Mouse (Mus musculus) kidney, adult 2 months (tissue): ENCODE results near the gene Ifrd2. TPM values are rescaled to one million over a fixed set of nuclear protein-coding genes. Genes with fewer than 3 reads are reported as not detected.
A peak's percentile ranks its signal among the peaks of the same experiment; 100 is the strongest.

Experiments
- DNase-seq: peaks from one replicate; pipeline ENCODE4 v3.0.0; 2021
- H3K27ac ChIP-seq: fragments of 200-500 bp; 2 replicates; pipeline ENCODE4 v1.5.1; 2012; ENCODE audit warnings: low read depth, low read length, control low read depth, inconsistent platforms; ENCODE audit not compliant: insufficient read depth
- H3K27me3 ChIP-seq: fragments of 200-500 bp; replicated peaks from 2 replicates; pipeline ENCODE4 v1.6.1; 2012; ENCODE audit warnings: mild to moderate bottlenecking, moderate library complexity, low read length, inconsistent platforms; ENCODE audit not compliant: control insufficient read depth, insufficient read depth
- H3K36me3 ChIP-seq: fragments of 200-500 bp; 2 replicates; pipeline ENCODE4 v1.6.1; 2012; ENCODE audit warnings: mild to moderate bottlenecking, moderate library complexity, low read length, inconsistent platforms; ENCODE audit not compliant: control insufficient read depth, insufficient read depth
- H3K4me1 ChIP-seq: fragments of 200-500 bp; 2 replicates; pipeline ENCODE4 v1.6.1; 2011; ENCODE audit warnings: low read length; ENCODE audit not compliant: control insufficient read depth, insufficient read depth
- H3K4me3 ChIP-seq: fragments of 200-500 bp; 2 replicates; pipeline ENCODE4 v1.5.1; 2011; ENCODE audit warnings: mild to moderate bottlenecking, low read depth, low read length, control low read depth; ENCODE audit not compliant: insufficient read depth
- CTCF ChIP-seq: fragments of 200-500 bp; conservative IDR thresholded peaks from 2 replicates; pipeline ENCODE4 v1.5.1; 2011; ENCODE audit warnings: low read depth, mild to moderate bottlenecking, control low read depth, low read length, moderate library complexity, mixed read lengths; ENCODE audit not compliant: insufficient read depth, insufficient read length
- POLR2A ChIP-seq: fragments of 200-500 bp; IDR thresholded peaks from one replicate; pipeline ENCODE4 v1.6.1; 2011; ENCODE audit warnings: low read depth, low read length, control low read depth
- whole genome bisulfite sequencing: fragments of 180-500 bp; shearing (Covaris S2); methylation state at CpG from one replicate; pipeline ENCODE4 v1.1.7; 2018; 5-methylcytosine and 5-hydroxymethylcytosine counted together
- polyA plus RNA-seq: library from polyadenylated mRNA; depleted of rRNA; stranded (reverse); fragments of >200 nt; gene quantifications from 2 replicates; pipeline ENCODE4 v1.2.3, GENCODE M21; 2012

Ifrd2 gene
- polyA plus RNA-seq, 1 experiment = 50.5 TPM

GRCm38 (mm10) chr9:107541474-107542351, 45.7 kb upstream of the Ifrd2 start, which contains the start of the genes Cyb561d2 and Nprl2:
Cyb561d2 (minus strand) TSS chr9:107542193.
Nprl2 (plus strand) TSS chr9:107542226.
- Histone ChIP-seq H3K27me3 (no peaks in the 10 kb centered on the region), H3K27ac (peak within 1 kb of the TSS; percentile 85)
- under 1% methylated on average over 46 of the region's 46 CpGs for WGBS

DNA sequence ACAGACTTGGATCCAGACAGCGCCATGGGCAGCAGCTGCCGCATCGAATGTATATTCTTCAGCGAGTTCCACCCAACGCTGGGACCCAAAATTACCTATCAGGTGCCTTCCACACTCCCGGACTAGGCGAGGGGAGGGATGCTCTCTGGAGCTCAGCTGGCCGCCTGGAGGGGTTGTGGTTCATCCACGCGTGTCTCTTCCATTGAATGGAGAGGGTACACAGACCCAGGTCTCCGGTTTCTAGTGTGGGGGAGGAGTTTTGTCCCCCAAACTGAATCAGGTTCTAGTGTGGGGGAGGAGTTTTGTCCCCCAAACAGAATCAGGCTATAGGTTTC, 45.1 kb upstream of the Ifrd2 start:
- H3K4me1 ChIP-seq = peaks cover 7% of the 10 kb centered on the region; the same call in 1 of the 2 replicates
- TF ChIP-seq POLR2A (no peak), CTCF (no peak)
- no peak for DNase-seq
- H3K27me3 ChIP-seq = no peaks in the 10 kb centered on the region
- H3K27ac ChIP-seq = peak overlapping the region; percentile 61
- H3K4me3 ChIP-seq = peak overlapping the region; percentile 71
- WGBS = 0% methylated on average over 11 of the region's 11 CpGs
- H3K36me3 ChIP-seq = 0 out of 2 replicates have a peak, but pooled peaks cover 2% of the 10 kb centered on the region

More at GRCm38 (mm10) chr9:107541474-107542351, 45.7 kb upstream of the Ifrd2 start, which contains the start of the genes Cyb561d2 and Nprl2:
- TF ChIP-seq CTCF (no peak), POLR2A (no peak)
- Histone ChIP-seq H3K4me1 (peaks cover 5% of the 10 kb centered on the region; the same call in 1 of the 2 replicates), H3K4me3 (peak within 1 kb of the TSS; percentile 71), H3K36me3 (0 out of 2 replicates have a peak, but pooled peaks cover 2% of the 10 kb centered on the region)
- peak; percentile 97 for DNase-seq

DNA sequence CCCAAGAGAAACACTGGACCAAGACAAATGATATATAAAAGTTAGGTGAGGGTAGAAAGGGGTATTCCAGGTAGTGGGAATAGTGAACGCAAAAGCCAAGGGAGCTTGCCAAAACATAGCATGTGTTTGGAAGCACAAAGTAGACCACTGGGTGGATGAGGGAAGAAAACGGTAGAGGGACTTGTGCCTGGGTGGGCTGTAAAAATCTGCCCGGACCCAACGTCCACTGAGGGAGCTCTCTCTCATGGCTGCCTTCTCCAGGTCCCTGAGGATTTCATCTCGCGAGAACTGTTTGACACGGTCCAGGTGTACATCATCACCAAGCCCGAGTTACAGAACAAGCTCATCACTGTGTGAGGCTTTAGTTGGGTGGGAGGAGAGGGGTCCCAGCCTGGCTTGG, 44.7 kb upstream of the Ifrd2 start:
- Histone ChIP-seq H3K4me3 (peak overlapping the region; percentile 71), H3K27ac (no peak overlapping the region), H3K4me1 (peaks cover 10% of the 10 kb centered on the region; the same call in 1 of the 2 replicates), H3K27me3 (no peaks in the 10 kb centered on the region), H3K36me3 (0 out of 2 replicates have a peak, but pooled peaks cover 2% of the 10 kb centered on the region)
- TF ChIP-seq CTCF (no peak), POLR2A (no peak)
- WGBS = 23% methylated on average over 8 of the region's 8 CpGs
- no peak for DNase-seq

GRCm38 (mm10) chr9:107543299-107543698, 44.1 kb upstream of the Ifrd2 start:
- no peak overlapping the region for H3K4me3 ChIP-seq
- no peaks in the 10 kb centered on the region for H3K27me3 ChIP-seq
- 87% methylated on average over 11 of the region's 11 CpGs for WGBS
- no peaks in the 10 kb centered on the region for H3K36me3 ChIP-seq
- no peak overlapping the region for H3K27ac ChIP-seq
- no peak for DNase-seq
- TF ChIP-seq POLR2A (no peak), CTCF (no peak)
- peaks cover 15% of the 10 kb centered on the region; the same call in 1 of the 2 replicates for H3K4me1 ChIP-seq

GRCm38 (mm10) chr9:107544196-107544700, 43.2 kb upstream of the Ifrd2 start:
- no peaks in the 10 kb centered on the region for H3K36me3 ChIP-seq
- H3K27me3 ChIP-seq = no peaks in the 10 kb centered on the region
- no peak for DNase-seq
- WGBS = 96% methylated on average over 17 of the region's 17 CpGs
- peaks cover 16% of the 10 kb centered on the region; the same call in 1 of the 2 replicates for H3K4me1 ChIP-seq
- H3K27ac ChIP-seq = no peak overlapping the region
- no peak overlapping the region for H3K4me3 ChIP-seq
- TF ChIP-seq POLR2A (no peak), CTCF (no peak)

- TF ChIP-seq POLR2A = no peak
- no peak for TF ChIP-seq CTCF
- 87% methylated on average over 12 of the region's 12 CpGs for WGBS
- DNase-seq = no peak
- no peak overlapping the region for H3K27ac ChIP-seq
- H3K4me3 ChIP-seq = no peak overlapping the region
- no peaks in the 10 kb centered on the region for H3K36me3 ChIP-seq
- H3K27me3 ChIP-seq = no peaks in the 10 kb centered on the region
- peaks cover 16% of the 10 kb centered on the region; the same call in 1 of the 2 replicates for H3K4me1 ChIP-seq
Observed at GRCm38 (mm10) chr9:107544729-107545128, 42.7 kb upstream of the Ifrd2 start.

GRCm38 (mm10) chr9:107545199-107545598, 42.2 kb upstream of the Ifrd2 start:
- H3K36me3 ChIP-seq = no peaks in the 10 kb centered on the region
- H3K4me1 ChIP-seq = peaks cover 18% of the 10 kb centered on the region; the same call in 1 of the 2 replicates
- TF ChIP-seq CTCF (no peak), POLR2A (no peak)
- WGBS = 79% methylated on average over 10 of the region's 10 CpGs
- no peak overlapping the region for H3K27ac ChIP-seq
- no peaks in the 10 kb centered on the region for H3K27me3 ChIP-seq
- no peak for DNase-seq
- no peak overlapping the region for H3K4me3 ChIP-seq
